Mouse (Mus musculus) heart, adult 2 months (tissue): ENCODE data around the gene Plekha7. TPM values are rescaled to one million over a fixed set of nuclear protein-coding genes. Genes with fewer than 3 reads are reported as not detected.

Experiments used
- DNase-seq, 2 experiments: peaks; one replicate each; pipeline ENCODE4 v3.0.0; 2021
- H3K27ac ChIP-seq: fragments of 200-600 bp; 2 replicates; pipeline ENCODE4 v1.8.1; 2022
- H3K27me3 ChIP-seq: fragments of 200-500 bp; 2 replicates; pipeline ENCODE4 v1.6.1; 2012; ENCODE audit warnings: mild to moderate bottlenecking, low read length, inconsistent platforms, mixed read lengths; ENCODE audit not compliant: control insufficient read depth, insufficient read depth
- H3K36me3 ChIP-seq: fragments of 200-500 bp; 2 replicates; pipeline ENCODE4 v1.6.1; 2012; ENCODE audit warnings: low read length, inconsistent platforms; ENCODE audit not compliant: control insufficient read depth, insufficient read depth
- H3K4me1 ChIP-seq: fragments of 200-500 bp; 2 replicates; pipeline ENCODE4 v1.6.1; 2011; ENCODE audit warnings: low read length; ENCODE audit not compliant: control insufficient read depth, insufficient read depth
- H3K4me3 ChIP-seq: fragments of 200-600 bp; 2 replicates; pipeline ENCODE4 v1.8.1; 2022
- H3K79me2 ChIP-seq: fragments of 200-500 bp; replicated peaks from 2 replicates; pipeline ENCODE4 v1.6.1; 2012; ENCODE audit warnings: mild to moderate bottlenecking, inconsistent platforms, low read length, moderate library complexity, mixed read lengths; ENCODE audit not compliant: control insufficient read depth, insufficient read depth
- H3K9ac ChIP-seq: fragments of 200-500 bp; 2 replicates; pipeline ENCODE4 v1.6.1; 2012; ENCODE audit warnings: low read depth, mild to moderate bottlenecking, control low read depth, inconsistent platforms, low read length, mixed read lengths
- CTCF ChIP-seq: fragments of 200-600 bp; IDR thresholded peaks from 2 replicates; pipeline ENCODE4 v1.8.1; 2022; ENCODE audit warnings: antibody characterized with exemption, mild to moderate bottlenecking, moderate library complexity
- EP300 ChIP-seq: fragments of 200-500 bp; IDR thresholded peaks from 2 replicates; pipeline ENCODE4 v1.6.1; 2011; ENCODE audit warnings: low read depth, low read length, control low read depth; ENCODE audit not compliant: insufficient read depth
- POLR2A ChIP-seq: fragments of 200-500 bp; IDR thresholded peaks from 2 replicates; pipeline ENCODE4 v1.6.1; 2011; ENCODE audit warnings: mild to moderate bottlenecking, low read depth, low read length, control low read depth; ENCODE audit not compliant: insufficient read depth
- WGBS: fragments of 180-500 bp; shearing (Covaris S2); methylation state at CpG from one replicate; pipeline ENCODE4 v1.1.7; 2018; 5-methylcytosine and 5-hydroxymethylcytosine counted together
- intact Hi-C: fragments of 180-260 bp; cut with DNase I; formaldehyde crosslinking; loops from one replicate; pipeline ENCODE4 v1.15.1; 2025
- polyA plus RNA-seq: library from polyadenylated mRNA; depleted of rRNA; stranded (reverse); fragments of >200 nt; gene quantifications from 2 replicates; pipeline ENCODE4 v1.2.3, GENCODE M21; 2012
- total RNA-seq, 2 experiments: library from RNA; stranded (reverse); gene quantifications; 2 replicates each; pipeline ENCODE4 v1.2.3; 2021

The Plekha7 gene
- total and polyA plus RNA-seq, 3 experiments: 4.5 to 13.7 (median 6.3) TPM

DNA sequence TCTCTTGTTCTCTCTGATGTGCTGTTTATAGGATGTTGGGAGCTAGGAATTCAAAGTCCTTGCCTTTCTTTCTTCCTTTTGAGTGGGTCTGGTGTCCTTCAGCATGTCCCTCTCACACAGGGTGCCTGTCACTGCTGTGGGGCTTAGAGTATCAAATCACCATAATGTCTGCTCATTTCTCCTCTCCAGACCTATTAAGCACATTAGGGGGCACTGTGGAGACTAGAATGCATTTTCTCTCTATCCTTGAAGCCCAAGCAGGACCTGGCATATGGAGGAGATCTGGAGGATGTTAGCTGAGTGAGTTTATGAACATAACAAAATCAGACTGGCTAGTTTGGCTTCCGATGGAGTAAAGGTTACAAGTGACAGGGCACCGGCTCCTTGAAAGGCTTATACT is 161.1 kb downstream of the Plekha7 start:
- Histone ChIP-seq H3K4me1 (no peaks in the 10 kb centered on the region), H3K9ac (no peak overlapping the region), H3K79me2 (no peaks in the 10 kb centered on the region), H3K4me3 (no peak overlapping the region), H3K27ac (no peak overlapping the region), H3K36me3 (no peaks in the 10 kb centered on the region), H3K27me3 (no peaks in the 10 kb centered on the region)
- no peak for DNase-seq
- intact Hi-C loops: no loop called here
- WGBS: 89% methylated on average over 2 of the region's 2 CpGs
- TF ChIP-seq EP300: no peak
- no peak for TF ChIP-seq POLR2A
- TF ChIP-seq CTCF: no peak

DNA sequence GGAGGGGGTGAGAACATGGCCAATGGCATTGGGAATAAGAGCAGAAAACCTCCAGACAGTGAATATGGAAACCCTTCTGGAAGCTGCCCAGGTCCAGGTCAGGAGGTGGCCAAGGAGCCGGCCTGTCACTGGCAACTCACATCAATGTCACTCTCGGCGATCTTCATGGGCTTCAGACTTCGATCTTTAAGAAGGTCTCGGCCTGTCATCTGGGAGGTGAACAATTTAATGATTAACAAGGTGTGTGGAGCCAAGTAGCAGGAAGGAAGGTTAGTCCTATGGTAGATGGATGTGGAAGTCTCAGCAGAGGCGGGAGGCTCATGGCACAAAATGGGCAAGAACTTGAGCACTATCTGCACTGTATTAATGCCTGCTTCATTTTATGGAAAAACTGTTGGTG is 163.1 kb downstream of the Plekha7 start:
- H3K79me2 ChIP-seq: no peaks in the 10 kb centered on the region
- WGBS: 94% methylated on average over 6 of the region's 6 CpGs
- DNase-seq: no peak
- no peaks in the 10 kb centered on the region for H3K4me1 ChIP-seq
- H3K36me3 ChIP-seq: no peaks in the 10 kb centered on the region
- intact Hi-C loops: no loop called here
- H3K27me3 ChIP-seq: no peaks in the 10 kb centered on the region
- no peak overlapping the region for H3K9ac ChIP-seq
- TF ChIP-seq CTCF (no peak), EP300 (no peak), POLR2A (no peak)
- no peak overlapping the region for H3K4me3 ChIP-seq
- H3K27ac ChIP-seq: no peak overlapping the region

DNA sequence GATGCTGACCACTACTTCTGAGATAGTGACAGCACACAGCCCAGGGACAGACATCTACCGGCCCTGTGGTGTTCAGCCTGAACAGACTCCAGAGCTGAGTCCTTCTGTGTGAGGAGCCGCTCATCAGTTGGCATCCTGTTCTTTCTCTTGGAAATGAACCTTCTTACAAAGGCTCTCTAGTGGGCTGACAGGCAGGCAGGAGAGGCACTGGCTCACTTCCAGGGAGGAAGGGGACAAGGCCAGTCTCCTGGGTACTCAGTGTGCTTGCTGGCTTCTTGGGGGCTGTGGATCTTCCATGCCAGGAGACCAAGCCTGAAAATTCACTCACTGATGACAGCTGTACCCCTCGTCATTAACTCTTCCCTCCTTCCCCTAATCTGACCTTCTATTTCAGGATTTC is 170.5 kb downstream of the Plekha7 start:
- H3K36me3 ChIP-seq: no peaks in the 10 kb centered on the region

DNA sequence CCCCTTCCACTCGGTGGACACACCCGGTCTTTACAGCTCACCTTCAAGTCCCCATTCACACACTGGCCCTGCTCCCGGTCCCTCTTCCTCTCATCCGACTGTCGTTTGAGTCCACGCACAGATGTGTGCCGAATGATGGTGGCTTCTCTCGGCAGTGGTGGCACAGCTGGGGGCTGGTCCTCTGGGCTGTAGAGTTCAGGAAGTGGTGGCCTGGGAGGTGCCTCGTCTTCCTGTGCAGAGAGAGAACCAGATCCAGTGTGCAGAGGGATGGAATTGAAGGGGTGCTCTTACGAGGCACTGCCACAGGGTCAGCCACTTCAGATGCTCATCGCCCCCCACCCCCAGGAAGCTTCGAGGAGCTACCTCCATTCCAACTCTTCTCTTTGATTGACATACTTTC is 171.0 kb downstream of the Plekha7 start:
- intact Hi-C loops: no loop called here
- Histone ChIP-seq H3K36me3 (no peaks in the 10 kb centered on the region), H3K79me2 (no peaks in the 10 kb centered on the region), H3K27ac (no peak overlapping the region), H3K27me3 (no peaks in the 10 kb centered on the region), H3K4me3 (no peak overlapping the region), H3K9ac (no peak overlapping the region), H3K4me1 (no peaks in the 10 kb centered on the region)
- DNase-seq: no peak
- TF ChIP-seq EP300 (no peak), POLR2A (no peak), CTCF (no peak)
- 80% methylated on average over 12 of the region's 12 CpGs for WGBS

More for the DNA sequence above, 170.5 kb downstream of the Plekha7 start:
- intact Hi-C loops: no loop called here
- Histone ChIP-seq H3K4me3 (no peak overlapping the region), H3K4me1 (no peaks in the 10 kb centered on the region), H3K27me3 (no peaks in the 10 kb centered on the region), H3K79me2 (no peaks in the 10 kb centered on the region), H3K9ac (no peak overlapping the region), H3K27ac (no peak overlapping the region)
- no peak for DNase-seq
- WGBS: 70% methylated on average over 3 of the region's 3 CpGs
- no peak for TF ChIP-seq EP300
- TF ChIP-seq CTCF: no peak
- TF ChIP-seq POLR2A: no peak

DNA sequence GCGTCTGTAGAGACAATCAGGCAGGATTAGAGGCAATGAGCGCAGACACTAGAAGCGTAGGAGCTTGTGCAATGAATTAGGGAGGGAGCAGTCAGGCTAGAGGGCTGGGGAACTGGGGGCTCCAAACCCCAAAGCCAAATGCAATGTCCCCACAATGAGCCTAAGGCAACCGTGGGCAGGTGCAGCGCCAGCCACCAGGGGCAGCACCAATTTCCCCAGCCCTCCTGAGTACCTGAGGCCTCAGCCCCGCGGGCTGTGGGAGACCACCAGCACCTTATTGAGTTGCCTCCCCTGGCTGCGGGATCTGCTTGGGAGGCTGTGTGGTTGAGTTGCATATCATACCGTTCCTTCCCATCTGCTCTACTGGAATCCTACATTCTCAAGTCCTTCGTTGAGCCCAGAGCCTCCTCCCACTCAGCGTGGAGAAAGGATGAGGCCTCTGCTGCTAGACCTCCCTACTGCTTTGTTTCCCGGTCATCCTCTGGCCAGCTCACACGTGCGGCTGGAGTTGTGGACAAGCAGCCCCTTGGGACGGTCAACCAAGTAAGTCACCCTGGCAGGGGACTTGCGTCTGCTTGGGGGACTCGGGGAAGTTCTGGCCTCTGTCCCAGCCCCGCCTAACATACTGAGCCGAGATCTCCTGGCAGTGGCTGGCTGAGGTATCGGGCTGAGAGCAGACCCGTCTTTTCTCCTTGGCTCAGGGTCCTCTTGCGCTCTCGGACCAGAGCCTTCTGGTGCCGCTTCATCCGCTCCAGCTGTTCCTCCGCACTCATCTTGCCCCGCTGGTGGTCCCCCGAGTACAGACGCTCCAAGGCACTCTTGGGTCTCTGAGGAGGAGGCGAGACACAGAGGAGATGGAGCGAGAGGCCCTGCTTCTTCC is 173.5 kb downstream of the Plekha7 start:
- Histone ChIP-seq H3K27me3 (no peaks in the 10 kb centered on the region), H3K9ac (no peak overlapping the region), H3K4me3 (no peak overlapping the region), H3K36me3 (no peaks in the 10 kb centered on the region), H3K79me2 (no peaks in the 10 kb centered on the region), H3K4me1 (no peaks in the 10 kb centered on the region), H3K27ac (no peak overlapping the region)
- DNase-seq: peak in 1 of 2 experiments; percentile 31
- intact Hi-C loops: loop anchor here (5.0 kb wide), 1 partner anchor 63 kb away; no protein-coding TSS in a partner anchor
- TF ChIP-seq EP300: no peak
- TF ChIP-seq POLR2A: no peak
- peak; percentile 40 for TF ChIP-seq CTCF
- WGBS: 66% methylated on average over 31 of the region's 31 CpGs

DNA sequence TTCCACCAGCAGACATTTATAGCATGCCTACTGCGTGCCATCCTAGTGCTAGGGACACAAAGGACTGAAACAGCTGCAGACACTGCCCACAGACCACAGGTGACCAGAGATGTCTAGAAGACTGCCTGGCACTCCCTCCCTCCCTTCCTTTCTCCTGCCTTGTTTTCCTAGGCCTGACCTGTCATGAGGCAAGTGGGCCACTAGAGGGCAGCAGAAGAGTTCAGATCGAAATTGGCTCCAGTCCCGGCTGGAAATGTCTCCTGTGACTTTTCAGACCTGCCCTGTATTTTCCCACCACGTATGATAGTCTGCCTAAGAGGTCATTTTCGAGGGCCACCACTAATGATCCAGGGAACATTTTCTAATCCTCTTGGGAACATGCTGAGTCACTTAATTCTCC is 176.1 kb downstream of the Plekha7 start:
- H3K9ac ChIP-seq: no peak overlapping the region
- H3K79me2 ChIP-seq: no peaks in the 10 kb centered on the region
- no peaks in the 10 kb centered on the region for H3K4me1 ChIP-seq
- TF ChIP-seq CTCF (peak; percentile 93), EP300 (peak; percentile 64; the same call in 1 of the 2 replicates), POLR2A (no peak)
- intact Hi-C loops: loop anchor here (2.0 to 5.0 kb wide), 4 partner anchors 27 to 191 kb away; no protein-coding TSS in a partner anchor
- DNase-seq: peak; percentile 70 to 77
- 4% methylated on average over 5 of the region's 5 CpGs for WGBS
- no peak overlapping the region for H3K4me3 ChIP-seq
- H3K27me3 ChIP-seq: no peaks in the 10 kb centered on the region
- no peaks in the 10 kb centered on the region for H3K36me3 ChIP-seq
- no peak overlapping the region for H3K27ac ChIP-seq
